Mouse (Mus musculus) gastrocnemius, adult 18-20 months (tissue): Measurements from ENCODE around the gene Lonp2. TPM values are rescaled to one million over a fixed set of nuclear protein-coding genes. Genes with fewer than 3 reads are reported as not detected.

Experiments used
- DNase-seq: peaks from one replicate; pipeline ENCODE4 v3.0.0; 2021; ENCODE audit warnings: low spot score
- total RNA-seq, 2 experiments: library from RNA; stranded (reverse); gene quantifications; 2 replicates each; pipeline ENCODE4 v1.2.3; 2021

The Lonp2 gene
- total RNA-seq, 2 experiments from 2014 or later, result 61.9 to 70.3 TPM

GRCm38 (mm10) chr8:86707873-86708272 lies 84.0 kb downstream of the Lonp2 start:
- DNase-seq, result no peak

- DNase-seq, result no peak
Measured at GRCm38 (mm10) chr8:86712594-86712993, 88.8 kb downstream of the Lonp2 start.

- DNase-seq, result no peak
Measured at GRCm38 (mm10) chr8:86713407-86714188, 89.8 kb downstream of the Lonp2 start.

- no peak for DNase-seq
Measured at GRCm38 (mm10) chr8:86718332-86718994, 94.6 kb downstream of the Lonp2 start.

GRCm38 (mm10) chr8:86719368-86719767 lies 95.5 kb downstream of the Lonp2 start:
- DNase-seq, result no peak

- DNase-seq, result no peak
Measured at GRCm38 (mm10) chr8:86720756-86721459, 97.1 kb downstream of the Lonp2 start.

GRCm38 (mm10) chr8:86721490-86721889 lies 97.6 kb downstream of the Lonp2 start:
- no peak for DNase-seq

GRCm38 (mm10) chr8:86726959-86727358 lies 103.1 kb downstream of the Lonp2 start:
- no peak for DNase-seq

GRCm38 (mm10) chr8:86728224-86728950 lies 104.5 kb downstream of the Lonp2 start:
- DNase-seq, result no peak

- no peak for DNase-seq
Measured at GRCm38 (mm10) chr8:86730303-86730702, 106.5 kb downstream of the Lonp2 start.

GRCm38 (mm10) chr8:86730860-86731259 lies 107.0 kb downstream of the Lonp2 start:
- DNase-seq, result no peak

- peak; percentile 38 for DNase-seq
Measured at GRCm38 (mm10) chr8:86734171-86734570, 110.3 kb downstream of the Lonp2 start.

- DNase-seq, result no peak
Measured at GRCm38 (mm10) chr8:86734954-86735353, 111.1 kb downstream of the Lonp2 start.

- DNase-seq, result no peak
Measured at GRCm38 (mm10) chr8:86735446-86736111, 111.7 kb downstream of the Lonp2 start.

GRCm38 (mm10) chr8:86740899-86741298 lies 117.1 kb downstream of the Lonp2 start:
- no peak for DNase-seq

- no peak for DNase-seq
Measured at GRCm38 (mm10) chr8:86741627-86742026, 117.8 kb downstream of the Lonp2 start.

GRCm38 (mm10) chr8:86742605-86743345 lies 118.9 kb downstream of the Lonp2 start:
- no peak for DNase-seq

- no peak for DNase-seq
Measured at GRCm38 (mm10) chr8:86744313-86745220, 120.7 kb downstream of the Lonp2 start.

- peak; percentile 67 for DNase-seq
Measured at GRCm38 (mm10) chr8:86745221-86745934, 121.5 kb downstream of the Lonp2 start, which contains the start of the genes Gm10638 and Siah1a. Gm10638 (plus strand) TSS chr8:86745699. Siah1a (minus strand) TSS chr8:86745934.
